Mouse (Mus musculus): ENCODE measurements at regions not wholly inside any gene's neighbourhood (a gene's known extent, or its start where the extent isn't known, plus 50 kb on each side); places are given as distances from the start of the nearest gene placed in this dataset.

- H3K9me3 ChIP-seq (replicated peaks) = no peaks in the 10 kb centered on the region
- no peak overlapping the region for H3K9ac ChIP-seq
- no peak for ATAC-seq (ENCODE audit: insufficient number of reproducible peaks, low FRiP score)
- H3K4me2 ChIP-seq = no peak overlapping the region
- H3K4me1 ChIP-seq (replicated peaks) = peaks cover 6% of the 10 kb centered on the region; the same call in 1 of the 2 replicates
- no peak overlapping the region for H3K27ac ChIP-seq (ENCODE audit: poor library complexity, severe bottlenecking)
- no peaks in the 10 kb centered on the region for H3K36me3 ChIP-seq
- no peak overlapping the region for H3K4me3 ChIP-seq
- H3K27me3 ChIP-seq (replicated peaks) = peaks cover 4% of the 10 kb centered on the region; the same call in 1 of the 2 replicates
- 94% methylated on average over 3 of the region's 3 CpGs for WGBS
Observed at GRCm38 (mm10) chr8:10740837-10741236, 267.4 kb downstream of the Irs2 start.

GRCm38 (mm10) chr8:10738486-10739081 lies 269.7 kb downstream of the Irs2 start:
- WGBS = 46% methylated on average over 11 of the region's 11 CpGs

GRCm38 (mm10) chr8:10734746-10735145 lies 273.5 kb downstream of the Irs2 start:
- H3K4me1 ChIP-seq (replicated peaks) = peaks cover 6% of the 10 kb centered on the region; the same call in 1 of the 2 replicates
- H3K9ac ChIP-seq = no peak overlapping the region
- H3K9me3 ChIP-seq (replicated peaks) = no peaks in the 10 kb centered on the region
- H3K36me3 ChIP-seq = no peaks in the 10 kb centered on the region
- ATAC-seq (ENCODE audit: insufficient number of reproducible peaks, low FRiP score) = no peak
- H3K4me2 ChIP-seq = no peak overlapping the region
- H3K27ac ChIP-seq (ENCODE audit: poor library complexity, severe bottlenecking) = no peak overlapping the region
- no peak overlapping the region for H3K4me3 ChIP-seq
- H3K27me3 ChIP-seq (replicated peaks) = no peaks in the 10 kb centered on the region; the same call in 1 of the 2 replicates
- WGBS = 58% methylated on average over 4 of the region's 4 CpGs

More at GRCm38 (mm10) chr8:10738486-10739081, 269.7 kb downstream of the Irs2 start:
- Histone ChIP-seq H3K27ac (ENCODE audit: poor library complexity, severe bottlenecking) (no peak overlapping the region), H3K9me3 (replicated peaks) (no peaks in the 10 kb centered on the region), H3K4me2 (no peak overlapping the region), H3K4me3 (no peak overlapping the region), H3K4me1 (replicated peaks) (peaks cover 6% of the 10 kb centered on the region; the same call in 1 of the 2 replicates), H3K36me3 (no peaks in the 10 kb centered on the region), H3K27me3 (replicated peaks) (peaks cover 4% of the 10 kb centered on the region; the same call in 1 of the 2 replicates), H3K9ac (no peak overlapping the region)
- ATAC-seq (ENCODE audit: insufficient number of reproducible peaks, low FRiP score) = no peak

GRCm38 (mm10) chr8:10723332-10723731 lies 284.9 kb downstream of the Irs2 start:
- no peak overlapping the region for H3K27ac ChIP-seq (ENCODE audit: poor library complexity, severe bottlenecking)
- no peak for ATAC-seq (ENCODE audit: insufficient number of reproducible peaks, low FRiP score)
- H3K9me3 ChIP-seq (replicated peaks) = no peaks in the 10 kb centered on the region
- H3K4me1 ChIP-seq (replicated peaks) = no peaks in the 10 kb centered on the region
- H3K4me3 ChIP-seq = no peak overlapping the region
- H3K4me2 ChIP-seq = no peak overlapping the region
- WGBS = 44% methylated on average over 2 of the region's 2 CpGs
- H3K9ac ChIP-seq = no peak overlapping the region
- no peaks in the 10 kb centered on the region for H3K36me3 ChIP-seq
- H3K27me3 ChIP-seq (replicated peaks) = no peaks in the 10 kb centered on the region

GRCm38 (mm10) chr8:10722742-10723141 lies 285.5 kb downstream of the Irs2 start:
- peaks cover 5% of the 10 kb centered on the region; the same call in 1 of the 2 replicates for H3K4me1 ChIP-seq (replicated peaks)
- no peaks in the 10 kb centered on the region for H3K36me3 ChIP-seq
- no peak for ATAC-seq (ENCODE audit: insufficient number of reproducible peaks, low FRiP score)
- H3K27me3 ChIP-seq (replicated peaks) = no peaks in the 10 kb centered on the region
- no peak overlapping the region for H3K27ac ChIP-seq (ENCODE audit: poor library complexity, severe bottlenecking)
- H3K9me3 ChIP-seq (replicated peaks) = no peaks in the 10 kb centered on the region
- WGBS = 80% methylated on average over 4 of the region's 4 CpGs
- H3K9ac ChIP-seq = no peak overlapping the region
- H3K4me3 ChIP-seq = no peak overlapping the region
- no peak overlapping the region for H3K4me2 ChIP-seq

- Histone ChIP-seq H3K4me2 (no peak overlapping the region), H3K4me3 (no peak overlapping the region), H3K4me1 (replicated peaks) (peaks cover 9% of the 10 kb centered on the region; the same call in 1 of the 2 replicates), H3K27me3 (replicated peaks) (no peaks in the 10 kb centered on the region), H3K9me3 (replicated peaks) (no peaks in the 10 kb centered on the region), H3K27ac (ENCODE audit: poor library complexity, severe bottlenecking) (no peak overlapping the region), H3K9ac (no peak overlapping the region), H3K36me3 (no peaks in the 10 kb centered on the region)
- 90% methylated on average over 3 of the region's 3 CpGs for WGBS
- no peak for ATAC-seq (ENCODE audit: insufficient number of reproducible peaks, low FRiP score)
Observed at GRCm38 (mm10) chr8:10722342-10722741, 285.9 kb downstream of the Irs2 start.

GRCm38 (mm10) chr8:10721146-10721862 lies 287.0 kb downstream of the Irs2 start:
- no peak overlapping the region for H3K27ac ChIP-seq (ENCODE audit: poor library complexity, severe bottlenecking)
- H3K4me1 ChIP-seq (replicated peaks) = peaks cover 9% of the 10 kb centered on the region; the same call in 1 of the 2 replicates
- no peak overlapping the region for H3K4me2 ChIP-seq
- no peak overlapping the region for H3K4me3 ChIP-seq
- 76% methylated on average over 10 of the region's 10 CpGs for WGBS
- no peaks in the 10 kb centered on the region for H3K27me3 ChIP-seq (replicated peaks)
- H3K36me3 ChIP-seq = no peaks in the 10 kb centered on the region
- H3K9me3 ChIP-seq (replicated peaks) = no peaks in the 10 kb centered on the region
- no peak overlapping the region for H3K9ac ChIP-seq
- no peak for ATAC-seq (ENCODE audit: insufficient number of reproducible peaks, low FRiP score)

- Histone ChIP-seq H3K36me3 (no peaks in the 10 kb centered on the region), H3K4me1 (replicated peaks) (peaks cover 12% of the 10 kb centered on the region), H3K4me3 (no peak overlapping the region), H3K4me2 (no peak overlapping the region), H3K27me3 (replicated peaks) (no peaks in the 10 kb centered on the region), H3K9me3 (replicated peaks) (no peaks in the 10 kb centered on the region), H3K27ac (ENCODE audit: poor library complexity, severe bottlenecking) (no peak overlapping the region), H3K9ac (no peak overlapping the region)
- 80% methylated on average over 3 of the region's 3 CpGs for whole genome bisulfite sequencing
- no peak for ATAC-seq (ENCODE audit: insufficient number of reproducible peaks, low FRiP score)
Observed at GRCm38 (mm10) chr8:10720398-10720797, 287.9 kb downstream of the Irs2 start.

- H3K4me3 ChIP-seq = no peak overlapping the region
- H3K27me3 ChIP-seq (replicated peaks) = no peaks in the 10 kb centered on the region
- no peaks in the 10 kb centered on the region for H3K9me3 ChIP-seq (replicated peaks)
- 79% methylated on average over 6 of the region's 6 CpGs for WGBS
- H3K36me3 ChIP-seq = no peaks in the 10 kb centered on the region
- no peak overlapping the region for H3K9ac ChIP-seq
- no peak overlapping the region for H3K4me2 ChIP-seq
- no peak overlapping the region for H3K27ac ChIP-seq (ENCODE audit: poor library complexity, severe bottlenecking)
- no peak for ATAC-seq (ENCODE audit: insufficient number of reproducible peaks, low FRiP score)
- peaks cover 12% of the 10 kb centered on the region for H3K4me1 ChIP-seq (replicated peaks)
Observed at GRCm38 (mm10) chr8:10719411-10719810, 288.8 kb downstream of the Irs2 start.

- Histone ChIP-seq H3K4me1 (replicated peaks) (peaks cover 12% of the 10 kb centered on the region), H3K36me3 (no peaks in the 10 kb centered on the region), H3K27me3 (replicated peaks) (no peaks in the 10 kb centered on the region), H3K9me3 (replicated peaks) (no peaks in the 10 kb centered on the region), H3K9ac (no peak overlapping the region), H3K4me2 (no peak overlapping the region), H3K4me3 (no peak overlapping the region), H3K27ac (ENCODE audit: poor library complexity, severe bottlenecking) (no peak overlapping the region)
- WGBS = 73% methylated on average over 8 of the region's 8 CpGs
- ATAC-seq (ENCODE audit: insufficient number of reproducible peaks, low FRiP score) = no peak
Observed at GRCm38 (mm10) chr8:10717297-10717696, 291.0 kb downstream of the Irs2 start.

- H3K36me3 ChIP-seq = no peaks in the 10 kb centered on the region
- H3K4me2 ChIP-seq = no peak overlapping the region
- no peak overlapping the region for H3K27ac ChIP-seq (ENCODE audit: poor library complexity, severe bottlenecking)
- peaks cover 12% of the 10 kb centered on the region for H3K4me1 ChIP-seq (replicated peaks)
- WGBS = 75% methylated on average over 5 of the region's 5 CpGs
- no peaks in the 10 kb centered on the region for H3K27me3 ChIP-seq (replicated peaks)
- H3K9me3 ChIP-seq (replicated peaks) = no peaks in the 10 kb centered on the region
- H3K9ac ChIP-seq = no peak overlapping the region
- no peak for ATAC-seq (ENCODE audit: insufficient number of reproducible peaks, low FRiP score)
- no peak overlapping the region for H3K4me3 ChIP-seq
Observed at GRCm38 (mm10) chr8:10716161-10716560, 292.1 kb downstream of the Irs2 start.
